Mouse (Mus musculus): ENCODE data around the gene Ifna5. TPM values are rescaled to one million over a fixed set of nuclear protein-coding genes. Genes with fewer than 3 reads are reported as not detected.
"Not testable (repeated sequence)": the region's sequence is repeated elsewhere in the genome, so short reads cannot be mapped to it uniquely, and the experiment has no call there.

The Ifna5 gene
- polyA plus RNA-seq, 1 experiment from 2014 or later = not detected

GRCm38 (mm10) chr4:88822995-88823394 is 12.3 kb upstream of the Ifna5 start:
- ATAC-seq (ENCODE audit: insufficient read depth) = no peak
- Histone ChIP-seq H3K36me3 (replicated peaks) (no peaks in the 10 kb centered on the region), H3K27ac (replicated peaks) (no peak overlapping the region), H3K4me2 (no peak overlapping the region), H3K4me3 (replicated peaks) (no peak overlapping the region), H3K9me3 (replicated peaks) (no peaks in the 10 kb centered on the region), H3K27me3 (no peaks in the 10 kb centered on the region), H3K9ac (no peak overlapping the region), H3K4me1 (replicated peaks) (no peaks in the 10 kb centered on the region)
- WGBS (ENCODE audit: insufficient replicate concordance) = 19% methylated on average over 4 of the region's 4 CpGs

- ATAC-seq (ENCODE audit: insufficient read depth); H3K9ac ChIP-seq; H3K4me2 ChIP-seq; H3K4me1 ChIP-seq (replicated peaks); H3K27me3 ChIP-seq; H3K27ac ChIP-seq (replicated peaks); H3K4me3 ChIP-seq (replicated peaks); H3K9me3 ChIP-seq (replicated peaks); H3K36me3 ChIP-seq (replicated peaks): not testable (repeated sequence)
Observed at GRCm38 (mm10) chr4:88827116-88827515, 8.2 kb upstream of the Ifna5 start, which contains the start of gene Ifna6. Gene Ifna6, plus strand, starts transcription at chr4:88827416.

- H3K9ac ChIP-seq = no peak overlapping the region
- WGBS (ENCODE audit: insufficient replicate concordance) = 11% methylated on average over 4 of the region's 4 CpGs
- H3K4me3 ChIP-seq (replicated peaks) = no peak overlapping the region
- no peak overlapping the region for H3K4me2 ChIP-seq
- H3K4me1 ChIP-seq (replicated peaks) = no peaks in the 10 kb centered on the region
- H3K27ac ChIP-seq (replicated peaks) = no peak overlapping the region
- no peaks in the 10 kb centered on the region for H3K36me3 ChIP-seq (replicated peaks)
- no peaks in the 10 kb centered on the region for H3K9me3 ChIP-seq (replicated peaks)
- ATAC-seq (ENCODE audit: insufficient read depth) = no peak
- H3K27me3 ChIP-seq = no peaks in the 10 kb centered on the region
Observed at GRCm38 (mm10) chr4:88830523-88830922, 4.8 kb upstream of the Ifna5 start.

- Histone ChIP-seq H3K9me3 (replicated peaks) (no peaks in the 10 kb centered on the region), H3K27me3 (no peaks in the 10 kb centered on the region), H3K4me2 (no peak overlapping the region), H3K4me3 (replicated peaks) (no peak overlapping the region), H3K27ac (replicated peaks) (no peak overlapping the region), H3K9ac (no peak overlapping the region), H3K4me1 (replicated peaks) (no peaks in the 10 kb centered on the region), H3K36me3 (replicated peaks) (no peaks in the 10 kb centered on the region)
- no peak for ATAC-seq (ENCODE audit: insufficient read depth)
- WGBS (ENCODE audit: insufficient replicate concordance) = 31% methylated on average over 3 of the region's 3 CpGs
Observed at GRCm38 (mm10) chr4:88838828-88839227, 3.5 kb downstream of the Ifna5 start.

GRCm38 (mm10) chr4:88840058-88840457 is 4.7 kb downstream of the Ifna5 start:
- Histone ChIP-seq H3K27ac (replicated peaks) (no peak overlapping the region), H3K9me3 (replicated peaks) (no peaks in the 10 kb centered on the region), H3K36me3 (replicated peaks) (no peaks in the 10 kb centered on the region), H3K4me2 (no peak overlapping the region), H3K27me3 (no peaks in the 10 kb centered on the region), H3K4me3 (replicated peaks) (no peak overlapping the region), H3K4me1 (replicated peaks) (no peaks in the 10 kb centered on the region), H3K9ac (no peak overlapping the region)
- 44% methylated on average over 3 of the region's 3 CpGs for WGBS (ENCODE audit: insufficient replicate concordance)
- ATAC-seq (ENCODE audit: insufficient read depth) = no peak

- Histone ChIP-seq H3K27ac (replicated peaks) (no peak within 1 kb of the TSS), H3K36me3 (replicated peaks) (no peaks in the 10 kb centered on the region), H3K9ac (no peak within 1 kb of the TSS), H3K27me3 (no peaks in the 10 kb centered on the region), H3K4me1 (replicated peaks) (no peaks in the 10 kb centered on the region), H3K9me3 (replicated peaks) (no peaks in the 10 kb centered on the region), H3K4me3 (replicated peaks) (no peak within 1 kb of the TSS), H3K4me2 (no peak within 1 kb of the TSS)
- WGBS (ENCODE audit: insufficient replicate concordance) = 25% methylated on average over 2 of the region's 2 CpGs
- no peak for ATAC-seq (ENCODE audit: insufficient read depth)
Observed at GRCm38 (mm10) chr4:88841438-88841911, 6.2 kb downstream of the Ifna5 start, which contains the start of gene Ifna4. Gene Ifna4, plus strand, starts transcription at chr4:88841861.

GRCm38 (mm10) chr4:88845334-88845733 is 10.0 kb downstream of the Ifna5 start:
- H3K9me3 ChIP-seq (replicated peaks) = no peaks in the 10 kb centered on the region
- no peak overlapping the region for H3K4me2 ChIP-seq
- H3K4me3 ChIP-seq (replicated peaks) = no peak overlapping the region
- no peak overlapping the region for H3K9ac ChIP-seq
- WGBS (ENCODE audit: insufficient replicate concordance) = 22% methylated on average over 2 of the region's 2 CpGs
- H3K27ac ChIP-seq (replicated peaks) = no peak overlapping the region
- H3K36me3 ChIP-seq (replicated peaks) = no peaks in the 10 kb centered on the region
- no peak for ATAC-seq (ENCODE audit: insufficient read depth)
- H3K27me3 ChIP-seq = no peaks in the 10 kb centered on the region
- H3K4me1 ChIP-seq (replicated peaks) = no peaks in the 10 kb centered on the region

GRCm38 (mm10) chr4:88849698-88850097 is 14.4 kb downstream of the Ifna5 start, which contains the start of gene Ifna1:
Gene Ifna1, plus strand, starts transcription at chr4:88850087.
- Histone ChIP-seq H3K4me1 (replicated peaks) (no peaks in the 10 kb centered on the region), H3K36me3 (replicated peaks) (no peaks in the 10 kb centered on the region), H3K27me3 (no peaks in the 10 kb centered on the region), H3K4me3 (replicated peaks) (no peak within 1 kb of the TSS), H3K27ac (replicated peaks) (no peak within 1 kb of the TSS), H3K4me2 (no peak within 1 kb of the TSS), H3K9me3 (replicated peaks) (no peaks in the 10 kb centered on the region), H3K9ac (no peak within 1 kb of the TSS)
- ATAC-seq (ENCODE audit: insufficient read depth) = no peak
- 23% methylated on average over 1 of the region's 1 CpGs for WGBS (ENCODE audit: insufficient replicate concordance)

GRCm38 (mm10) chr4:88851026-88851763 is 15.9 kb downstream of the Ifna5 start:
- 59% methylated on average over 4 of the region's 4 CpGs for WGBS (ENCODE audit: insufficient replicate concordance)
- Histone ChIP-seq H3K4me1 (replicated peaks) (no peaks in the 10 kb centered on the region), H3K27me3 (no peaks in the 10 kb centered on the region), H3K9ac (no peak overlapping the region), H3K9me3 (replicated peaks) (no peaks in the 10 kb centered on the region), H3K36me3 (replicated peaks) (no peaks in the 10 kb centered on the region), H3K27ac (replicated peaks) (no peak overlapping the region), H3K4me3 (replicated peaks) (no peak overlapping the region), H3K4me2 (no peak overlapping the region)
- no peak for ATAC-seq (ENCODE audit: insufficient read depth)

- H3K9me3 ChIP-seq (replicated peaks) = no peaks in the 10 kb centered on the region
- no peak overlapping the region for H3K4me2 ChIP-seq
- no peak for ATAC-seq (ENCODE audit: insufficient read depth)
Observed at GRCm38 (mm10) chr4:88859214-88859613, 23.9 kb downstream of the Ifna5 start.

GRCm38 (mm10) chr4:88863309-88863708 is 28.0 kb downstream of the Ifna5 start:
- Histone ChIP-seq H3K4me1 (replicated peaks) (peaks cover 13% of the 10 kb centered on the region), H3K27ac (replicated peaks) (no peak overlapping the region), H3K9ac (no peak overlapping the region), H3K4me2 (no peak overlapping the region), H3K9me3 (replicated peaks) (no peaks in the 10 kb centered on the region), H3K27me3 (peaks cover 23% of the 10 kb centered on the region), H3K36me3 (replicated peaks) (no peaks in the 10 kb centered on the region), H3K4me3 (replicated peaks) (no peak overlapping the region)
- ATAC-seq (ENCODE audit: insufficient read depth) = no peak
- 15% methylated on average over 7 of the region's 7 CpGs for WGBS (ENCODE audit: insufficient replicate concordance)

More at GRCm38 (mm10) chr4:88859214-88859613, 23.9 kb downstream of the Ifna5 start:
- Histone ChIP-seq H3K4me3 (replicated peaks) (no peak overlapping the region), H3K36me3 (replicated peaks) (no peaks in the 10 kb centered on the region), H3K27ac (replicated peaks) (no peak overlapping the region), H3K9ac (no peak overlapping the region), H3K27me3 (peaks cover 17% of the 10 kb centered on the region), H3K4me1 (replicated peaks) (0 out of 2 replicates have a peak, but pooled peaks cover 4% of the 10 kb centered on the region)

GRCm38 (mm10) chr4:88864599-88864998 is 29.3 kb downstream of the Ifna5 start:
- H3K4me3 ChIP-seq (replicated peaks) = peak overlapping the region; percentile 17; the same call in 1 of the 2 replicates
- H3K36me3 ChIP-seq (replicated peaks) = no peaks in the 10 kb centered on the region
- no peak overlapping the region for H3K27ac ChIP-seq (replicated peaks)
- H3K4me2 ChIP-seq = peak overlapping the region; percentile 47
- H3K4me1 ChIP-seq (replicated peaks) = peaks cover 17% of the 10 kb centered on the region
- no peak for ATAC-seq (ENCODE audit: insufficient read depth)
- WGBS (ENCODE audit: insufficient replicate concordance) = 4% methylated on average over 9 of the region's 9 CpGs
- no peak overlapping the region for H3K9ac ChIP-seq
- no peaks in the 10 kb centered on the region for H3K9me3 ChIP-seq (replicated peaks)
- H3K27me3 ChIP-seq = peaks cover 23% of the 10 kb centered on the region

All from liver, embryonic 15.5 days (tissue).